Mouse (Mus musculus) right cerebral cortex, adult 2 months (tissue): ENCODE measurements at regions not wholly inside any gene's neighbourhood (a gene's known extent, or its start where the extent isn't known, plus 50 kb on each side); places are given as distances from the start of the nearest gene placed in this dataset.

ENCODE experiments used
- DNase-seq, 2 experiments: peaks; one replicate each; pipeline ENCODE4 v3.0.0; 2021 to 2022; ENCODE audit warnings: low spot score in 2 of 2

- peak in 1 of 2 experiments; percentile 0 for DNase-seq
These were observed 341.1 kb downstream of the Gm21739 start for GRCm38 (mm10) chrY:43923126-43923525.
